Mouse (Mus musculus): ENCODE data around the gene Tcea3.
A peak's percentile ranks its signal among the peaks of the same experiment; 100 is the strongest.

The Tcea3 gene

DNA sequence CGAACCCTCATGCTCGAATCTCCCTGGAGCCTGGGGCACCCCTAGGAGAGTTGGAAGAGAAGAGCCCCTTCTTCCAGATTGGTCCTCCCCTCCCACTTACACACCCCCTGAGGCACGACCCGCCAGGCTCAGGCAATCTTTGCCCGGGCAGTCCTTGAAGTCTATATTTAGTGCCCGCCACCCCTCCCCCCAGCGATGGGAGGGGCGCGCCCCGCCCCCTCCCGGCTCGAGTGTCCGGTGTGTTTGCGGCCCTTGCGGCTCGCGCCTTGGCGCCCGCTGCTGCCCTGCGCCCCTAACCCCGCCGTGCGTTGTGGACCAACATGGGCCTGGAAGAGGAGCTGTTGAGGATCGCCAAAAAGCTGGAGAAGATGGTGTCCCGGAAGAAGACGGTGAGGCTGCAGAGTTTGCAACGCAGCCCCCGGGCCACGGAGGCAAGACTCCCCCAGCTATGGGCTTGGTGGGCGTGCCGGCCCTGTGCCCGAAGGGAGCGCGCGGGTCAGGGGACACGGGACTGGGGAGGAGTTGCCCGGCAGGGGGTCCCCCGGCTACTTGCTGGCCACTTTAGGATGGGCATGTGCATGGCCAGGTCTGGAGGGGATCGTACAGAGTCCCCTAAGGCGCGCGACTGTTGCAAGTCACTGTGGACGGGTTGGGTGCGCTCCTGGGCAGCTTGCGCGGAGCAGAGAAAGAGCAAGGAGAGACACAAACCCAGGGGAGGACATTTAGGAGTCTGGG is at the start of gene Tcea3:
Tcea3 (plus strand) TSS at position 1 of the 735 bp plus-strand sequence.
- no peak for DNase-seq (ENCODE audit: low read depth, low spot score)

DNA sequence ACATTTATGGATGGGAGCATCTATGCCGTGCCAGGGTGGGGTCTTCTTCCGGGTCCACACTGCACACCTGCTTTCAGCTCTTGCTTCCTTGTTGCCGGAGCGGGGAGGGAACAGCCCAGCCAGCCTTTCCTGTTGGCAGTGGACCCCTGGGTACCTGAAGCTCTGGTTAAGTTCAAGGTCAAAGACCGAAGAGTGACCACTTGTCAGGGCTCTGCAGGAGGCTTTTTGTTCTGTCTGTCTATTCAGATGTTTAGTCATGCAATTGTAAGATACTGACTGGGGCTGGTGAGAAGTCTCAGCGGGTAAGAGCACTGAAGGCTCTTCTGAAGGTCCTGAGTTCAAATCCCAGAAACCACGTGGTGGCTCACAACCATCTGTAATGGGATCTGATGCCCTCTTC is 48.7 kb upstream of the Tcea3 start:
- DNase-seq (ENCODE audit: low read depth, low spot score): no peak

DNA sequence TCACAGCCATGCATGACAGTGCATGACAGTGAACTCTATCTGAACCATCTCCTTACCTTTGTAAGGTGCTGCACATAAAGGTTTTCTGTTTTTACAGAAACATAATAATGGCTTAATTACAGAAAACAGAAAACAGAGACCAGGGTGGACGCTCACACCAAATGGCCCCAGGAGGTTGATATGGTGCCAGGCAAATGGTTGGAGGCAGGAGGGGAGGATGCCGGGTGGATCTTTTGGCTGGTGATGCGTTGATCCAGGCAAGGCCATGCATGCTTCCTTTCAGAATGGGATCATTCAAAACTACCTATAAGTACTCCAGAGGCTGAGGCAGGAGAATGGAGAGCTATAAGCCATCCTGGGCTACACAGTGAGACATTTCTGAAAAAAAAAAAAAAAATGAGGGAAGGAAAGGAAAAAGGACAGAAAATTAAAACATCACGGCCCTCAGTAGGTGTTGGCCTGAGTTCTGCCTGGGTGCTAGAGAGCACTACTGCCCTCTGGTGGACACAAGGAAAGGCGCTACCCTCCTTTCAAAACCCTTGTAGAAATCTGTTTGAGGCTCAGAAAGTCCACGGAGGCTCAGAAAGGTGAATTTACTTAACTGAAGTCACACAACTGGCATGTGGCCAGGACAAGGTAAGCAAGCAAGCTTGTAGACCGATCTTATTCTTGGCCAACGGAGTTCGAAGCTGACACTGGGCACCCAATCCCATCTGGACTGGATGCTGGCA is 47.8 kb upstream of the Tcea3 start:
- no peak for DNase-seq (ENCODE audit: low read depth, low spot score)

GRCm38 (mm10) chr4:136202509-136202908 is 45.0 kb upstream of the Tcea3 start:
- peak; percentile 65 for DNase-seq (ENCODE audit: low read depth, low spot score)

GRCm38 (mm10) chr4:136204775-136205174 is 42.8 kb upstream of the Tcea3 start:
- no peak for DNase-seq (ENCODE audit: low read depth, low spot score)

GRCm38 (mm10) chr4:136206033-136206893 is 41.3 kb upstream of the Tcea3 start, which contains the start of gene Asap3:
Gene Asap3, plus strand, starts transcription at chr4:136206365.
- DNase-seq (ENCODE audit: low read depth, low spot score): peak; percentile 97

DNA sequence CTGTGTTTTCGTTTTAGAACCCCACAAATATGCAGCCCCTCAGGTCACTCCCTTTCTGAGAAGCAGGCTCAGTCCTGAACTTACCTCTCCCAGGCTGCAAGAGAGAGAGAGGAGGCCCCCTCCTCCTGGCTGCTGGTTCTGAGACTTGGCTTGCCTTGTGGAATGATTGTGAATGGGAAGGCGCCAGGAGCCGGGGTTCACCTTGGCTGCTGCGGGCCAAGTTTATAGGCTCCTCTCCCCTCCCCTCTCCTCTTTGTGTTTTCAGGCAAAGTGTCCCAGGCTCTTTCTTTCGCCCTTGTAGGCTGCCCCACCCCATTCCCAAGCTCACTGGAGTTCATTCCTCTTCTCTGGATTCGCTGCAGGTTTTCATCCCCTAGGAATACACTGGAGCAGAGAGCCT is 40.6 kb upstream of the Tcea3 start:
- no peak for DNase-seq (ENCODE audit: low read depth, low spot score)

- no peak for DNase-seq (ENCODE audit: low read depth, low spot score)
Observed at GRCm38 (mm10) chr4:136210931-136211330, 36.6 kb upstream of the Tcea3 start.

DNA sequence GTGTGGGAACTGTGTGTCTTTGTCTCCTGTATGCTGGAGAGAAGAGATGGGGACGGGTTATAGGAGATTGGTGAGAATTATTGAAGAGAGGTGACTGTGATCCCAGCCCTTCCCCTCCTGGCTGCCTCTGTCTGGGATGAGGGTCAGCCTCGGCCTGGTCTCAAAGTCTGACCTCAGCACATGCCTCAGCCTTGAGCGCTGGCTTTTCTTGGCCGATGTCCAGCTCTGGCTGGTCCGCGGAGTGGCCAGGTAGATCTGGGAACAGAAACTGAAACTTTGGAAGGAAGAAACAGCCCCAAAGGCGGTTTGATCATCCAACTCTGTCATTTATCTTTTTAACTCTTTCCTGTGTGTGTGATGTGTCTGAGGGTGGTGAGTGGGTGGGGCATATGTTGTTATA is 33.9 kb upstream of the Tcea3 start:
- DNase-seq (ENCODE audit: low read depth, low spot score): no peak

GRCm38 (mm10) chr4:136214828-136215227 is 32.7 kb upstream of the Tcea3 start:
- no peak for DNase-seq (ENCODE audit: low read depth, low spot score)

DNA sequence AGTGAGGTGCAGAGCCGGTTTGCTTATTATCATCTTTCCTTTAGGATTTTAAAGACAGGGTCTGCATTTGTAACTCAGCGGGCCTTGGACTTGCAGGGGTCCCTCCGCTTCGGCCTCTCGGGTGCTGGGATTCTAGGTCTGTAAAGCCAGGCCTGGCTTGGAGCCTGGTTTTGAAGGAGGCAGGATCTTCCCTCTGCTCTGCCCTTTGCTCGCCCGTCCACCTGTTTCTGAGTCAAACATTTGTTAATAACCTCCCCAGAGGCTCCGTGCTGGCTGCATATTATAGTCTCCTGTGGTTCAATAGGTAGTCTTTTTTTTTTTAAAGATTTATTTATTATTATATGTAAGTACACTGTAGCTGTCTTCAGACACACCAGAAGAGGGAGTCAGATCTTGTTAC is 32.0 kb upstream of the Tcea3 start:
- DNase-seq (ENCODE audit: low read depth, low spot score): no peak

- no peak for DNase-seq (ENCODE audit: low read depth, low spot score)
Observed at GRCm38 (mm10) chr4:136217063-136217462, 30.5 kb upstream of the Tcea3 start.

GRCm38 (mm10) chr4:136218595-136219214 is 28.8 kb upstream of the Tcea3 start:
- no peak for DNase-seq (ENCODE audit: low read depth, low spot score)

- DNase-seq (ENCODE audit: low read depth, low spot score): no peak
Observed at GRCm38 (mm10) chr4:136220133-136220775, 27.3 kb upstream of the Tcea3 start.

DNA sequence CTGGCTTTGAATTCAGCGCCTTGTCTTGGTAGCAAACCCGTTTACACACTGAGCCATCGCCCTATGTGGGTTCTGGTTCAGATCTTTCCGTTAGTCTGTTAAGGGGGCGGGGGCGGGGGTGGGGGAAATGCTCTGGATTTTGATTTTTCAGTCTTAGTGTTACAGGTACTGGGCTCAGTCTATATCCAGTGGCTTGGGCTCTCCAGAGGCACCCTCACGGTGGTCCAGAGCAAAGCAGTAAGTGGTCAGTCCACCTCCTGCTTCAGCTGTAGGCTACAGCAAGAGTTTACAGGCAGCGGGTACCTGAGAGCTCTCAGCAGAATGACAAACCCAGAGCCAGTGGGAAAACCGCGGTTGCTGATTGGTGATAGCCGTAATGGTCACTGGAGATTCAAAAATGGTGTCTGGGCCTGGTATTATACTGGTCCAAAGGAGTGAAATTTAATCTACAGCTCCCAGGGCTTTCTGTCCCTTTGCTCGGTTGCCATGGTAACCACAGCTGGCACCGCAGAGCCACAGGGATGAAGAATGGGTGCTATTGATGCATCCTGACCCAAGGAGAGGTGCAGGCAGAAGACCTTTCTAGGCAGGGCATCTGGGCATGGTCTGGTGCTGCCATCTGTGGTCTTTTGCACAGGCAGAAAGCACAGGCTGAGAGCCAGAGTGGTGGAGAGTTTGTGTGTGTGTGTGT is 23.8 kb upstream of the Tcea3 start:
- DNase-seq (ENCODE audit: low read depth, low spot score): no peak

- DNase-seq (ENCODE audit: low read depth, low spot score): no peak
Observed at GRCm38 (mm10) chr4:136224240-136224559, 23.3 kb upstream of the Tcea3 start.

DNA sequence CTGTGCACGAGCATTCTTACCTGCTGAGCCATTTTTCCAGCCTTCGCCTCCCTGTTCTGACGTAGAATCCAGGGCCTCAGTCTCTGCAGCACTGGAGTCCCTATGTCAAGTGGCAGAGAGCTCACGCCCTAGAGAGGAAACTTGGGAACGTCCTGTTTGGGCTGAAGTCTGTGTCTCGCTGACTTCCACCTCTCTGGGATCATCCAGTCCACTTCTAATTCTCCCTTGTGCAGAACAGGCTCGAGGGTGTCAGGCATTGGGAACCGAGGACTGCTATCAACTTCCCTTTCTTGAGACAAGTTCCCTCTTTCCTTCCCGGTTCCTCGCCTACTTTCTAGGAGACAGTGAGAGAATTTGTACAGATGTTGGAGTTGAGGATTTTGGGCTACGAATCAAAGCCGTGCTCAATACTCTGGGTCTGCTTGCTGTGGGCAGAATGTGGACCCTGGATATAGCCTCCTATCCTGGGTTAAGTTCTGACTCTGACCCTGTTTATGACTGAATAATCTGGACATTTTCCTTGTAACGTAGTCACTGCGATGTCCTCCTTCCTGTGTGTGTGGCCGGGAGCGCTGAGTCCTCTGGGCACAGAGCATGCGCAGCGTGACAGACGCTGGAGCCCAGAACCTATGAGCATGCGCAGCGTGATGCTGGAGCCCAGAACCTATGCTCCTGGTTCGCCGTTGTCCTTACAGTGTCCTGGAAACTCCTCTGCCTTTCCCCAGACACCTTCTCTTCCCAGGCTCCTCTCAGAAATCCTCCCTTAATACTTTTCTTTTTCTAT is 22.7 kb upstream of the Tcea3 start:
- DNase-seq (ENCODE audit: low read depth, low spot score): no peak

GRCm38 (mm10) chr4:136227408-136227807 is 20.1 kb upstream of the Tcea3 start:
- no peak for DNase-seq (ENCODE audit: low read depth, low spot score)

- no peak for DNase-seq (ENCODE audit: low read depth, low spot score)
Observed at GRCm38 (mm10) chr4:136228640-136229039, 18.9 kb upstream of the Tcea3 start.

- DNase-seq (ENCODE audit: low read depth, low spot score): no peak
Observed at GRCm38 (mm10) chr4:136238669-136239068, 8.9 kb upstream of the Tcea3 start.
